Mouse (Mus musculus) kidney, embryonic 14.5 days (tissue): ENCODE data around the gene Zfp865. TPM values are rescaled to one million over a fixed set of nuclear protein-coding genes. Genes with fewer than 3 reads are reported as not detected.
A peak's percentile ranks its signal among the peaks of the same experiment; 100 is the strongest.

ENCODE experiments used
- ATAC-seq: fragments of 200-750 bp; cut with Nextera tagmentation; 2 replicates; pipeline ENCODE4 v1.8.0; 2017; ENCODE audit warnings: moderate number of reproducible peaks, mild to moderate bottlenecking, moderate TSS enrichment, moderate library complexity; ENCODE audit not compliant: low FRiP score, low TSS enrichment
- H3K27ac ChIP-seq: fragments of 300-500 bp; sonication (generic); 2 replicates; pipeline ENCODE4 v1.5.1; 2014; ENCODE audit warnings: low read depth, mild to moderate bottlenecking, low read length, moderate library complexity, mixed read lengths
- H3K27me3 ChIP-seq: fragments of 300-500 bp; sonication (generic); 2 replicates; pipeline ENCODE4 v1.6.1; 2014; ENCODE audit warnings: mild to moderate bottlenecking, low read length; ENCODE audit not compliant: control insufficient read depth, insufficient read depth
- H3K36me3 ChIP-seq: fragments of 300-500 bp; sonication (generic); 2 replicates; pipeline ENCODE4 v1.6.1; 2014; ENCODE audit warnings: low read length, mixed read lengths; ENCODE audit not compliant: control insufficient read depth, insufficient read depth
- H3K4me1 ChIP-seq: fragments of 300-500 bp; sonication (generic); 2 replicates; pipeline ENCODE4 v1.6.1; 2014; ENCODE audit warnings: low read length, mixed read lengths; ENCODE audit not compliant: control insufficient read depth, insufficient read depth
- H3K4me2 ChIP-seq: fragments of 300-500 bp; sonication (generic); replicated peaks from 2 replicates; pipeline ENCODE4 v1.6.1; 2014; ENCODE audit warnings: low read depth, mild to moderate bottlenecking, low read length
- H3K4me3 ChIP-seq: fragments of 300-500 bp; sonication (generic); 2 replicates; pipeline ENCODE4 v1.5.1; 2014; ENCODE audit warnings: mild to moderate bottlenecking, low read length
- H3K9ac ChIP-seq: fragments of 300-500 bp; sonication (generic); 2 replicates; pipeline ENCODE4 v1.6.1; 2014; ENCODE audit warnings: low read depth, mild to moderate bottlenecking, low read length, moderate library complexity
- H3K9me3 ChIP-seq: fragments of 300-500 bp; sonication (generic); 2 replicates; pipeline ENCODE4 v1.6.1; 2016; ENCODE audit warnings: low read length; ENCODE audit not compliant: control insufficient read depth
- WGBS: fragments of 180-500 bp; shearing (Covaris S2); extraction: QIAGEN DNeasy Blood & Tissue Kit; methylation state at CpG from one replicate; pipeline ENCODE4 v1.1.7; 2014; 5-methylcytosine and 5-hydroxymethylcytosine counted together
- polyA plus RNA-seq: library from polyadenylated mRNA; unstranded; fragments of >200 nt; fragmentation: Nextera tagmentation; extraction: Ambion mirVana; gene quantifications from 2 replicates; pipeline ENCODE4 v1.2.1, GENCODE M21; 2014

Gene Zfp865
- polyA plus RNA-seq, 1 experiment from 2014 or later: 9.9 TPM

- Histone ChIP-seq H3K27ac (peak within 1 kb of the TSS; percentile 97), H3K9me3 (no peaks in the 10 kb centered on the region), H3K4me1 (peaks cover 8% of the 10 kb centered on the region), H3K4me2 (peak within 1 kb of the TSS; percentile 74), H3K27me3 (no peaks in the 10 kb centered on the region), H3K36me3 (peaks cover 54% of the 10 kb centered on the region), H3K4me3 (peak within 1 kb of the TSS; percentile 96), H3K9ac (peak within 1 kb of the TSS; percentile 97)
- ATAC-seq: peak; percentile 96
- under 1% methylated on average over 69 of the region's 81 CpGs for WGBS
Observed at GRCm38 (mm10) chr7:5080010-5080751, 60.0 kb downstream of the Zfp865 start, which contains the start of gene Epn1. Gene Epn1, plus strand, starts transcription at chr7:5080235.

GRCm38 (mm10) chr7:5080815-5081214, 60.6 kb downstream of the Zfp865 start:
- H3K4me1 ChIP-seq: peaks cover 8% of the 10 kb centered on the region
- peak overlapping the region; percentile 97; the same call in 1 of the 2 replicates for H3K27ac ChIP-seq
- WGBS: 14% methylated on average over 6 of the region's 6 CpGs
- H3K27me3 ChIP-seq: no peaks in the 10 kb centered on the region
- peaks cover 56% of the 10 kb centered on the region for H3K36me3 ChIP-seq
- H3K9me3 ChIP-seq: no peaks in the 10 kb centered on the region
- H3K9ac ChIP-seq: peak overlapping the region; percentile 97
- ATAC-seq: no peak
- peak overlapping the region; percentile 74 for H3K4me2 ChIP-seq
- peak overlapping the region; percentile 96 for H3K4me3 ChIP-seq

DNA sequence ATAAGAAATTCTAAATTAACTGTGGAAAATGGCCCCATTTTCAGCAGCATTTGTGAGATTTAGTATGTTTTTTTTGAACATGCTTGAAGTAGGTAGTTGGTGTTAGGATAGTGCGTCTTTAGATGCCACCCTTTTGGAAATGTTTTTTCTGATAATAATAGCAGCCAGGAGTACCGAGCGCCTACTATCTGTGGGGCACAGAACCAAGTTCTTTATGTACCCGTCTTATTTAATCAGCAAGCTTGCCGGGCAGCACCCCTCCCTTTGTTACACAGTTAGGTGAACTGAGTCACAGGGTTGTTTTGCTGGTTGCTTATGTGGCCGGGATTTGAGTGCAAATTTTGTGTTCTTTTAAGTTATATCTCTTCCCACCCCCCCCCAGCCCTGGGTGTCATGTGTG, 61.1 kb downstream of the Zfp865 start:
- no peak overlapping the region for H3K27ac ChIP-seq
- WGBS: 72% methylated on average over 6 of the region's 6 CpGs

DNA sequence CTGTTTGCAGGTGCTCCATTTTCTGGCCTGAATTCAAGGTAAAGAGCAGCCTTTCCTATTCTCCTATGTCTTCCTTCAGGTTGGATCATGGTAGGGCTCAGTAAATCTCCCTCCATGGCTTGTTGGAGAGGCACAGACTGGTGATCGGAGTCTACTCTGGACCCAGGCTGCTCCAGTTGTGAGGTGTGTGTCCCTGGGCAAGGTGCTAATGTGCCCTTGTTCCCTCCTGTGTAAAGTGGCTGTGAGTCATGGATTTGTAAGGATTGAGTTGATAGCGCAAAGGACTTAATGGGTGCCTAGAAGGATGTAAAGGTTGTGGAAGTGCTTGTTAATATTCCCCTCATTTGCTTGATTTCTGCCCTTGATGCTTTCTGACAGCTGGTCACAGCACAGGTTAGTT, 61.8 kb downstream of the Zfp865 start:
- Histone ChIP-seq H3K4me2 (no peak overlapping the region), H3K27ac (no peak overlapping the region), H3K4me3 (no peak overlapping the region), H3K9me3 (no peaks in the 10 kb centered on the region), H3K9ac (no peak overlapping the region), H3K4me1 (peaks cover 9% of the 10 kb centered on the region), H3K36me3 (peaks cover 52% of the 10 kb centered on the region), H3K27me3 (no peaks in the 10 kb centered on the region)
- 96% methylated on average over 2 of the region's 2 CpGs for WGBS
- no peak for ATAC-seq

More for the DNA sequence above, 61.1 kb downstream of the Zfp865 start:
- H3K4me2 ChIP-seq: peak overlapping the region; percentile 74
- H3K9ac ChIP-seq: peak overlapping the region; percentile 97
- ATAC-seq: no peak
- no peaks in the 10 kb centered on the region for H3K9me3 ChIP-seq
- peaks cover 8% of the 10 kb centered on the region for H3K4me1 ChIP-seq
- H3K4me3 ChIP-seq: peak overlapping the region; percentile 96
- H3K36me3 ChIP-seq: peaks cover 55% of the 10 kb centered on the region
- no peaks in the 10 kb centered on the region for H3K27me3 ChIP-seq

GRCm38 (mm10) chr7:5083325-5084105, 63.3 kb downstream of the Zfp865 start:
- Histone ChIP-seq H3K27me3 (no peaks in the 10 kb centered on the region), H3K9ac (no peak overlapping the region), H3K4me3 (no peak overlapping the region), H3K27ac (no peak overlapping the region), H3K4me2 (no peak overlapping the region), H3K36me3 (peaks cover 38% of the 10 kb centered on the region), H3K9me3 (no peaks in the 10 kb centered on the region), H3K4me1 (peaks cover 14% of the 10 kb centered on the region)
- 86% methylated on average over 18 of the region's 18 CpGs for WGBS
- ATAC-seq: no peak

DNA sequence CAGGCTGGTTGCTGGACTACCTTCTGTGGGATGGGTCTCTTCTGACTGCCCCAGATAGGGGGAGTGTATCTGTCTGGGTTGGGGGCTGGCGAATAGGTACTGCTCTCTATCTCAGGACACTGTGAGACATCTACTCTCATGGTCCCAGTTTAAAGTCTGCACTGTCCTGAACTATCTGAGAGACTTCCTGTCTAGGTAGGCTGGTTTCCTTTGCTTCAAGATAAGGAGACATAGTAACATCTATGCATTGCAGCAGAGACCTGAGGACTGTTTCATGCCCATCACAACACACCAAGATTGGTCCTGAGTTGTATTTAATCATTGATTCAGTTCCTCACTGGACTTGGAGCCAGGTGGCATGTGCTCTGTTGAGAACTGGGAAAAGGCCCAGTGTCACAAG, 65.3 kb downstream of the Zfp865 start:
- peaks cover 41% of the 10 kb centered on the region for H3K36me3 ChIP-seq

More for the DNA sequence above, 65.3 kb downstream of the Zfp865 start:
- no peak overlapping the region for H3K4me3 ChIP-seq
- peaks cover 14% of the 10 kb centered on the region for H3K4me1 ChIP-seq
- no peak overlapping the region for H3K27ac ChIP-seq
- no peak for ATAC-seq
- H3K4me2 ChIP-seq: no peak overlapping the region
- H3K9ac ChIP-seq: no peak overlapping the region
- 88% methylated on average over 1 of the region's 1 CpGs for WGBS
- no peaks in the 10 kb centered on the region for H3K9me3 ChIP-seq
- no peaks in the 10 kb centered on the region for H3K27me3 ChIP-seq

Other genes with a start within 250 kb of the Zfp865 start
- gene Fam71e2, start 249.1 kb upstream of the Zfp865 start, polyA plus RNA-seq: not detected in 2 replicates
- gene Il11, start 237.5 kb upstream of the Zfp865 start, polyA plus RNA-seq: 0.31 TPM in 1 of 2 replicates, not detected in the other
- gene Tmem190, start 237.4 kb upstream of the Zfp865 start, polyA plus RNA-seq: 0.63 TPM in 1 of 2 replicates, not detected in the other
- gene Tmem238, start 230.7 kb upstream of the Zfp865 start, polyA plus RNA-seq: 6.9 and 8.2 TPM in 2 replicates
- 251 and 292 TPM in 2 replicates for gene Rpl28, start 227.5 kb upstream of the Zfp865 start, polyA plus RNA-seq
- 465 and 546 TPM in 2 replicates for gene Ube2s, start 207.8 kb upstream of the Zfp865 start, polyA plus RNA-seq
- gene Shisa7, start 175.7 kb upstream of the Zfp865 start, polyA plus RNA-seq: 0.89 and 1.1 TPM in 2 replicates
- gene Isoc2b, start 150.1 kb upstream of the Zfp865 start, polyA plus RNA-seq: 4.5 and 8.3 TPM in 2 replicates
- 0.95 and 1.3 TPM in 2 replicates for gene Isoc2a, start 143.2 kb upstream of the Zfp865 start, polyA plus RNA-seq
- gene Gm36210, start 113.9 kb upstream of the Zfp865 start, polyA plus RNA-seq: 0.22 TPM in 1 of 2 replicates, not detected in the other
- gene Zfp628, start 105.2 kb upstream of the Zfp865 start, polyA plus RNA-seq: 4.5 and 5.2 TPM in 2 replicates
- gene Nat14, start 98.3 kb upstream of the Zfp865 start, polyA plus RNA-seq: 3.1 and 3.6 TPM in 2 replicates
- gene Ssc5d, start 94.6 kb upstream of the Zfp865 start, polyA plus RNA-seq: 1.1 and 2.5 TPM in 2 replicates
- 0.43 TPM in 1 of 2 replicates, not detected in the other for gene Sbk2, start 56.0 kb upstream of the Zfp865 start, polyA plus RNA-seq
- 0.06 TPM in 1 of 2 replicates, not detected in the other for gene Sbk3, start 49.2 kb upstream of the Zfp865 start, polyA plus RNA-seq
- 36.6 and 41.6 TPM in 2 replicates for gene Zfp579, start 24.2 kb upstream of the Zfp865 start, polyA plus RNA-seq
- 11.7 and 12.3 TPM in 2 replicates for gene Zfp524, start 6.0 kb upstream of the Zfp865 start, polyA plus RNA-seq
- gene Fiz1, start 5.7 kb upstream of the Zfp865 start, polyA plus RNA-seq: 46.5 and 48.6 TPM in 2 replicates
- 1.1 and 3.4 TPM in 2 replicates for gene Gm44973, start 4.9 kb upstream of the Zfp865 start, polyA plus RNA-seq
- 23.2 and 25.5 TPM in 2 replicates for gene Ccdc106, start 177 bp downstream of the Zfp865 start, polyA plus RNA-seq
- not detected in 2 replicates for gene 4632433K11Rik, start 13.7 kb downstream of the Zfp865 start, polyA plus RNA-seq
- 3.8 and 5.0 TPM in 2 replicates for gene Zfp784, start 18.1 kb downstream of the Zfp865 start, polyA plus RNA-seq
- gene Zfp580, start 31.2 kb downstream of the Zfp865 start, polyA plus RNA-seq: 43.6 and 56.2 TPM in 2 replicates
- gene U2af2, start 41.8 kb downstream of the Zfp865 start, polyA plus RNA-seq: 120 and 148 TPM in 2 replicates
- 53.2 and 63.8 TPM in 2 replicates for gene Epn1, start 59.9 kb downstream of the Zfp865 start, polyA plus RNA-seq
- gene Rfpl4, start 96.6 kb downstream of the Zfp865 start, polyA plus RNA-seq: not detected in 2 replicates
- gene Rasl2-9, start 105.6 kb downstream of the Zfp865 start, polyA plus RNA-seq: 0.28 and 0.43 TPM in 2 replicates
- gene Vmn1r55, start 129.3 kb downstream of the Zfp865 start, polyA plus RNA-seq: not detected in 2 replicates
- not detected in 2 replicates for gene Vmn1r56, start 176.4 kb downstream of the Zfp865 start, polyA plus RNA-seq
- gene Vmn1r57, start 198.1 kb downstream of the Zfp865 start, polyA plus RNA-seq: not detected in 2 replicates